Mouse (Mus musculus): ENCODE measurements around the gene Zfp607a.
"Not testable (repeated sequence)": the region's sequence is repeated elsewhere in the genome, so short reads cannot be mapped to it uniquely, and the experiment has no call there.

Gene Zfp607a

DNA sequence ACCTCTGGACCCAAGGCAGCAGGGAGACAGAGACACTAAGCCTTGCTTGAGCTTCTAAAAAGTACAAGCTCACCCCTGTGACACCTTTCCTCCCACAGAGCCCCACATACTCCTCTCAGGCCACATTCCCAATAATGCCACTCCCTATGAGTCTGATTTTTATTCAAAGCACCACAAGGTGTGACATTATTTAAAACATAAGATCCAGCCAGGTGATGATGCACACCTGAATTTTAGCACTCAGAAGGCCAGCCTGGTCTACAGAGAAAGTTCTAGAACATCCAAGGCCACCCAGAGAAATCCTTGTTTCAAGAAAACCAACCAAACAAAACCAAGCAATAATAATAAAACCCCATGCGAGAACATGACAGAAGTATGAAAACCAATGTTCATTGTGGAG, at the start of gene Zfp607a:
Zfp607a (plus strand) TSS at position 301 of the 400 bp plus-strand sequence.
- DNase-seq (ENCODE audit: extremely low spot score): no peak

DNA sequence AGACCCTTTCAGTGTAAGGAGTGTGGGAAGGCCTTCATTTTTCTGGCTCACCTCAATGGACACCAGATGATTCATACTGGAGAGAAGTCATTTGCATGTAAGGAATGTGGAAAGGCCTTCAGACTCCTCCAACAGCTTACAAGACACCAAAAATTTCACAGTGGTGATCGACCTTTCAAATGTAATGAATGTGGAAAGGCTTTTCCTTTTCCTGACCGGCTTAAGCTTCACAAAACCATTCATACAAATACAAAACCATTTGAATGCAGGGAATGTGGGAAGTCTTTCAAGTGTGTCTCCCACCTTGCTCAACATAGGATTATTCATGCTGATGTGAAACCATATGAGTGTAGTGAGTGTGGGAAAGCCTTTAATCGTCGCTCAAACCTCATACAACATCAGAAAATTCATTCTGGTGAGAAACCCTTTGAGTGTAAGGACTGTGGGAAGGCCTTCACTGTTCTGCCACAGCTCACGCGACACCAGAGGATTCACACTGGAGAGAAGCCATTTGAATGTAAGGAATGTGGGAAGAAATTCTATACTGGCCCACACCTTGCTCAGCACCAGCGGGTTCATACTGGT, 38.7 kb upstream of the Zfp607a start:
- DNase-seq (ENCODE audit: extremely low spot score): no peak

DNA sequence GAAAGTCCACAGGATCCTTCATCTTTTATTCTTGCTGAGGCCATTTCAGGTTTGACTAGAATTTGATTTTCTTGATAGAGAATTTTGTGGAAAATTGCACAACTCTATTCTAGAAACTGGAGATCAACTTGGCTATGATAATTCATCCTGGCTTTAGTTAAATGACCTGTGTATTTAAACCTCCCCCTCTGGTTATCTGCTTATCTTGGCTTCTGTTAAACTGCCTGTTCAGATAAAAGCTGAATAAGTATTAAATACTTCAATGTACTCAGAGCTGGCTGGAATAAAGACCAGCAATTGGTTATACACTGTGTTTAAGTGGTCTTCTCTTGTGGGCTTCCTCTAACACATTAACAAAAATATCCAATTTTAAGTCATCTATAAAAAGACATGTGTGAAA, 34.7 kb upstream of the Zfp607a start:
- DNase-seq (ENCODE audit: extremely low spot score): no peak

DNA sequence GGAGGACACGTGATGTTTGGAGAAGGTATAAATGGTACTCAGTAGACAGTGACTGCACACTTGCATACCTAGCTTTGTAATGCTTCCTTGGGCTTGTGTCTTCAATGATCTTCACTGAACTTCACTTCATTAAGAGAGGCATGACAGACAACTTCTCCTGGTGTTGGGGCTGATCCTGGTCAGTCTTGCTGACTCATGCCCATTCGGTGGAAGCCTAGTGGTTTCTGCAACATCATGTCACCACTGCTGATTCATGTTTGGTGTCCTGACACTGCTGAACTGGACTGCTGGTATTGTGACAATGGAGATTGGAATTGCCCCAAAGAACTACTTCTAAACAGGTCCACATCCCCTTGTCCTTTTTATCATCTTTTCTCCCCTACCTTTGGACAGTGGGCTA, 23.2 kb upstream of the Zfp607a start:
- DNase-seq (ENCODE audit: extremely low spot score): no peak

DNA sequence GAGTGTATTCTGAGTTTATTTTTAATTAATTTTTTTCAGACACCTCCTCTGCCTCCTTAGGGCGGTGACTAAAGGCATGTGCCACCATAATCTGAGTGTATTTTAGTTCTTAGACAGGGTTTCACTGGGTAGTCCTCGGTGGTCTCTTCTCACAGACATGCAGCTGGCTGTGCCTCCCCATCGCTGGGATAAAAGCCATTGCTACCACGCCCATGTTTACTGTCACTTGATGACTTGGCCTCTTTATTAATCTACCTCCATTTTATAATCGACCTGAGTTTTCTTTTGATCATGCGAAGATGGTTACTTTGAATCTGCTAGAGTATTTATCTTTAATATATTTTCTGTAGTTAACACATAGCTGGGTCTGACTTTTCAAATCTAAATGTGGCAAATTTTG, 19.4 kb upstream of the Zfp607a start:
- DNase-seq (ENCODE audit: extremely low spot score): no peak

DNA sequence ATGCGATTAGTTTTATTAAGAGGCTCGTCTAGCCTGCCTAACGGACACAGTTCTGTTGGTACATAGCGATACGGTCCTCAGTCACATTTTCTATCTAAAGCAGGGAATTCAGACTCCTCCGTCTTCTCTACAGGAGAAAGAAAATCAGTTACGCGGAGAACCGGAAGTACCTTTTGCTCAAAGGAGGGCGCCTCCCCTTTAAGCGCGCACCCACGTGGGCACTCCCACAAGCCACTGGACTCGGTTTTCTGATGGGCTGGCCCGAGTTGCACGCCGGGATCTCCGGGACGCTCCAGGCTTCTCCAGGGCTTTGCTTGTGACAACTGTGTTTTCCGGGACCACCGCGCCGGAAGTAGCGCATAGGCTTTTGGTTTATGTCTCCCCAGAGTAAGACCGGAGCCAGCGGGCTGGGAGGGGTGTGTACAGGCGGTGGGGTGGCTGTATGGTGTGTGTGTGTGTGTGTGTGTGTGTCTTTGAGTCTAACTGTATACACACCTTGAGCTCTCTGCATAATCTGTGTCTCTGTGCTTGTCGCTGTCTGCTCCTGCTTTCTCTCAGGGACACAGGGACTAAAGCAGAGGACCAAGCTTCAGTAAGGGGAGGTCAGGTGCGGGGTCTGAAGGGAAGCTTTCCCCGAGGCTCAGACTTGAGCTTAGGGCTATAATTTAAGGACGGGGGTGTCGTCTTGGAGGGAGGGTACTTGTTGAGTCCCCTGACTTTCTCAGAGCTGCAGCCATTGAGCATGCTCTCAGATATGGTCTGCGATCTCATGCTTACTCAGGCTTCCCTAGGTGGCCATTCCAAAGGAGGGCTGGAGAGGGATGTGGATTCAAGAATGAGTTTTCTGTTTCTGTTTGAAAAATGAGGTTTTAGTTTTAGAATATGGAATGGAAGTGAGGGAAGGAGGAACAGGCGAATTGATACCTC, 18.7 kb upstream of the Zfp607a start, which contains the start of gene Zfp59:
Zfp59 (plus strand) TSS at position 285 of the 927 bp plus-strand sequence.
- peak; percentile 87 for DNase-seq (ENCODE audit: extremely low spot score)

DNA sequence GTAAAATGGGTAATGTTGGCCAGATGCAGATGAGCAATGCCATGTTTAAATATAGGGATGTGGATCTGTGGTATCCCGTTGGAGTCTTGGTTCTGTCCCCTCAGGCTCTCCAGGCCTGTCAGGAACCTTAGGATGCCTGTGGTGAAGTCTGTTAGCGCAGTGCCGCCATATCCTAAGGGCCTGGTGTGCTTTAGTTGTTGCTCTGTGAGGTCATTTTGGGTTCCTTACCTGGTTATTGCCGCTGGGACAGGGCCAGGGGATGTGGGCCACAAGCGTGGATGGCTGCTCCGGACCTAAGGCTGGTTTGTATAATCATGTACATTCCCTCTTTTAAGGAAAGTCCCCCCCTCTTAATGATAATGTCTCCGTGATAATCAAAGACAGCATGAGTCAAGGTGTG, 17.7 kb upstream of the Zfp607a start:
- no peak for DNase-seq (ENCODE audit: extremely low spot score)

DNA sequence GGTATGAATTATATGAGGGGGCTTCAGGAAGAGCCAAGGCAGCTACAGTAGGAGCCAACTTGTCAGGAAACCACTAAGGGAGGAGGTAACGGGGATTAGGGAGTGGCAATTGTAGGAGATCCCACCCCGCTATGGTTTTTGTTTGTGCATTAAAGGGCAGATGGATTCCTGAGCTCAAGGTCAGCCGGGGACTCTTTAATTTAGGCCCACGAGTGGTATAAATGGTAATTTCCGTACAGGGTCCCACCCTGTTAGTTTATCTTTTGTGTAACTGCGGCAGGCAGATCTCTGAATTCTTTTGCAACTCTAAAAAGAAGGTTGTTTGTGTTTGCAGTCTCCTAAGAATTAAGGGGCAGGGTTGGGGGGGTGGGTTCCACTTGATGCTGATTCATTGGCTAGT, 17.2 kb upstream of the Zfp607a start:
- no peak for DNase-seq (ENCODE audit: extremely low spot score)

DNA sequence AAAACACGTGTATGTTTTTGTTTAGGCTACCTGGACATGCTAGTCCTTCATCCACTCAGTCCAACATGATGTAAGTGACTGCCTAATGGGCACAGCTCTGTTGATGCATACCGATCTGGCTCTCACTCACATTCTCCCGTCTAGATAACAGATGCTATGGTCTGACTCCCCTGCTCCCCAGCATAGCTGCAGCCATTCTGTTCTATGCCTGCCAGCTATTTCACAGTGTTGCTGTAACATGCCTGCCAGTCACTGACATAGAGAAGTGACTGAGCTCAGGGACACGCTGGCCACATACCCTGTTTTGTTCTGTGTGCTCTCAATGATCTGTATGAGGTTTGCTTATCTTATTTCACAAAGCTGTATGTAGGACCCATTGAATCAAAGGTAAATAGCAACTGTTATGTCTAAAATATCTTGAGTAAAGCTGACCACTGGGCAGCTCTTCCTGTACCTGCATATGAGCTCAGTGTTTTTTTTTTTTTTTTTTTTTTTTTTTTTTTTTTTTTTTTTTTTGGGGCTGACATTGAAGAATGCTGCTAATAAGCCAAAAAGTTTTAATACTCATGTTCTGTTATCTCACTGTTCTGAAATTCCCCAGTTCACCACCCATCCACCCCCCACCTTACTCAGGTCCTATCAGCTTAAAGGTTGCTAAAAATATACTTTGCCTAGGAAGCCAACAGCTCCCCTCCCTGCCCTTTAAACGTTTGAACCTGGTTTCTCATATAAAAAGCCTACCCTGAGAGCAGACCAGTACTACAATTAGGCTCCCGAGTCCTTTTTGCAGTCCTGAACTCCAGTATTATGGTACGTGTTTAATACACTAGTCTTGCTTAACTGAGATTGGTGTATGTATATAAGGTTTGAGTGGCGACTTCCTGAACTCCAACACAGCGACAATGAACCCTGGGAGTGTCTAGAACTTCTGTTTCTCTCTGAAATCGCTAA, 2.2 kb downstream of the Zfp607a start:
- DNase-seq (ENCODE audit: extremely low spot score): no peak

DNA sequence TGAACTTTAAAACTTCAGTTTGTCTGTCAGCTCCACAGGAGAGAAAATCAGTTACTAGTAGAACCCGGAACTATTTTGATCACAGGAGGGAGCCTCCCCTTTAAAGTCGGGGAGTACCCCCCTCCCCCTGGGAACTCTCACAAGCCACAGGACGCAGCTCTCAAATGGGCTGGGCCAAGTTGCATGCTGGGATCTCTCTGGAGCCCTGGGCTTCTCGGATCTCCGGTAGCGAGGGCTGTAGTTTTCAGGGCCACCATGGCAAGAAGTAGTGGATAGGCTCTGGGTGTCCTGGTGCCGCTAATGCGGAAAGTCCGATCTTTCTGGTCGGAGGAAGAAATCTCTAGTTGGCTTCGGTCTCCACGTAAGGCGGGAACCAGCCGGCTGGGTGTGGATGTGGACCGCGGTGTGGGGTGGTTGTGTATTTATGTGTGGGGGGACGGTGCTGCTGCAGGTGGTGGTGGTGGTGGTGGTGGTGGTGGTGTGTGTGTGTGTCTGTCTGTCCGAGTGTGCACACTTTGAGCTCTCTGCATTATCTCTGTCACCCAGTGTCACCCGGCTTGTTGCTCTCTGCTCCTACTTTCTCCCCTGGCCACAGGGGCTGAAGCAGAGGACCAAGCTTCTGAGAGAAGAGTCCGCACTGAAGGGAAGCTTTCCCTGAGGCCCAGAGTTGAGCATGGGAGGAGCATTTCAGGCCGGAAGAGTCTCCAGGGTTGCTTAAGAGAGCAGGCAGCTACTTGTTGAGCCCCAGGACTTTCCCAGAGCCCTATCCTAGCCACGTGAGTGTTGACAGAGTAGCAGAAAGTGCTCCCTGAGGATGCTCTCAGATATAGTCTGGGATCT, 3.3 kb downstream of the Zfp607a start:
- DNase-seq (ENCODE audit: extremely low spot score): peak; percentile 78

DNA sequence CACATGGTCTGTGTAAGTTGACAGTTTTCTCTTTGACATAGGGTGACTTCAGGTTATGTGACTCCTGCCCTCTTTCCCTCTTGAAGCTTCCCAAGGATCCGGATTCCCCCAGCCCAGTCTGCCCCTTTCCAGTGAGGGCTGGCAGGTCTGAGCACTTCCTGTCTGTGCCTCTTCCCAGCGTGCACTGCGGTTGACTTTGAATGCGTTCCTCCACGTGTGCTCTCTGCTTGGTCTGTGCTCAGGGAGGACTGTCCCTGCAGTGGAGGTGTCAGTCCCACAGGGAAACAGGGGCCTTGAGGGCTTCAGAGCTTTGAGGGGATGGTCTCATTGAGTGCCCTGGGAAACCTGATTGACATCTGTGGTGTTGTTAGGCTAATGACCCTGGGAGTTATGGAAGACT, 5.3 kb downstream of the Zfp607a start:
- not testable (repeated sequence) for DNase-seq (ENCODE audit: extremely low spot score)

DNA sequence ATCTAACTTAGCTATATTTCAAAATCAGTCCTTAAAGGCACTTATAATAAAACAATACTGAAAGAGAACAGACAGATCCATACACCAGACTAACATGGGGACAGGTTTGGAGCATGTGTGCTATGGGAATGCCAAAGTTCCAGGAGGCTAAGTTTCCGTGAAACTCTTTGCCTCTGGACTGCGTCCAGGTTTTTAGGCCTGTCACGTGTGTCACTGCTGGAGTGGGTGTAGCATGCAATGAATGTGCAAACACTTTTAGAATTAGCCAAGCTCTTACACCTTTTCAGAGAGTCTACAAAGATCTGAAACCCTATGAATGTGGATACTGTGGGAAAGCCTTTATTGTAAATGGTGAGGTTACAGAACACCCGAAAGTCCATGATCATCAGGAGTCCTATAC, 24.4 kb downstream of the Zfp607a start:
- no peak for DNase-seq (ENCODE audit: extremely low spot score)

DNA sequence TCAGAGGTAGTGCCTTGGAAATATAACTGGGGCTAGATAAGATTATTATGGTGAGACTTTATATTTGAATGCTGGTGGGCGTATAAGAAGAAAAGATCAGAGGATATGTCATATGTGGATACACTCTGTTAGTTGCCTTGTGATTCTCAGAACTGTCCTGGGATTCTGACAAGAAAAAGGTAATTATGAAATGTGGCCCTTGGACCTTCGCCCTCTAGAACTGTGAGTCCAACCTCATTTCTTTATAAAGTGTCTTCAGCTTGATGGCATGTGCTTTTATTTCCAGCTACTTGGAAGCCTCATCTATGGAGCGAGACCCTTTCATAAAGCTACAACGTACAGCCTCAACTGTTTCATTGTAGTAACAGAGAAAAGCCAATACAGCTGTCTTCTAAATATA, 43.3 kb downstream of the Zfp607a start:
- no peak for DNase-seq (ENCODE audit: extremely low spot score)

DNA sequence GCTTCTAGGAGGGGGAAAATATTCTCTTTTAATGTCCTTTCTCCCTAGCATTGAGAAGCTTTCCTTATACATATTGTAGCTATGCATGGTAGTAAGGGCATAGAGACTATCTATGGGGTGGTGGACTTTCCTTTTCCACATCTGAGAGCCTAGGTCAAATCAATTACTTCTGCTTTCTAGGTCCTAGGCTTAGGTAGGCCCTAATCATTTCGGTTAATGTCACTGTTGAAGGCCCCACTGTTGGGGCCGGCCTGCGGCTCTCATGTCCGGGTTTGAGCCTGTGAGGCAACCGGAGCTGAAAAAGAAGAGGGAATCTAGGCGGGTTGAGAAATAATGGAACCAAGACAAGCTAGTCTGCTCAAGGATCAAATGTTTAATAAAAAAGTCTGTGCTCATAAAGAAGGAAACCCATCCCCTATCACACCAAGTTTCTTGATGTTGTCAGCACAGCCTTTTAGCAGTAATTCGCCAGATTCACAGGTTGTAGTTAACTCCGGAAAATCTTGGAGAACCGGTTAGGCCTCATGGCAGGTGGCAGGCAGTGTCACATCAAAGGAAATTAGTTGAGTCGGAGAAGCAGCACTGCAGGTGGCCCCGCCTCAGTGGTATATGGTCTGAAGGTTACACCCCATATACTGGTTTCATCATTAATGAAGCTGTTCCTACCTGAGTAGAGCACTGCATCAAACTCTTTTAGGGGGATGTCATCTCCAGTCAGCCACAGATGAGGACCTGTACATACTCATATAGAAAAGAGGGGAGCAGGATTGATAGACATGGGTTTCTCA, 47.9 kb downstream of the Zfp607a start:
- no peak for DNase-seq (ENCODE audit: extremely low spot score)

DNA sequence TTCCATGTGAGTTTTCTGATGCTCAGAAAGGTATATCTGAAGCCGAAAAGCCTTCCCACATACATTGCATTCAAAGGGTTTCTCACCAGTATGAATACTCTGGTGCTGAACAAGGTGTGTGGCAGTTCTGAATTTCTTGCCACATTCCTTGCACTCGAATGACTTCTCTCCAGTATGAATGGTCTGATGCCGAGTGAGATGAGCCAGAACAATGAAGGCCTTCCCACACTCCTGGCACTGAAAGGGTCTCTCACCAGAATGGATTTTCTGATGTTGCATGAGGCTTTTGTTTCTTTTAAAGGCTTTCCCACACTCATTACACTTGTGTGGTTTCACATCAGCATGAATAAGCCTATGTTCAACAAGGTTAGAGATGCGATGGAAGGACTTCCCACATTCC, 53.6 kb downstream of the Zfp607a start:
- DNase-seq (ENCODE audit: extremely low spot score): not testable (repeated sequence)

DNA sequence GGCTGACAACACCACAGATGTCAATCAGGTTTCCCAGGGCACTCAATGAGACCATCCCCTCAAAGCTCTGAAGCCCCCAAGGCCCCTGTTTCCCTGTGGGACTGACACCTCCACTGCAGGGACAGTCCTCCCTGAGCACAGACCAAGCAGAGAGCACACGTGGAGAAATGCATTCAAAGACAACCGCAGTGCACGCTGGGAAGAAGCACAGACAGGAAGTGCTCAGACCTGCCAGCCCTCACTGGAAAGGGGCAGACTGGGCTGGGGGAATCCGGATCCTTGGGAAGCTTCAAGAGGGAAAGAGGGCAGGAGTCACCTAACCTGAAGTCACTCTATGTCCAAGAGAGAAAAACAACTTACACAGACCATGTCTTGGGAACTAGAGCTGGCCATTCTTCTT, 69.7 kb downstream of the Zfp607a start:
- not testable (repeated sequence) for DNase-seq (ENCODE audit: extremely low spot score)

DNA sequence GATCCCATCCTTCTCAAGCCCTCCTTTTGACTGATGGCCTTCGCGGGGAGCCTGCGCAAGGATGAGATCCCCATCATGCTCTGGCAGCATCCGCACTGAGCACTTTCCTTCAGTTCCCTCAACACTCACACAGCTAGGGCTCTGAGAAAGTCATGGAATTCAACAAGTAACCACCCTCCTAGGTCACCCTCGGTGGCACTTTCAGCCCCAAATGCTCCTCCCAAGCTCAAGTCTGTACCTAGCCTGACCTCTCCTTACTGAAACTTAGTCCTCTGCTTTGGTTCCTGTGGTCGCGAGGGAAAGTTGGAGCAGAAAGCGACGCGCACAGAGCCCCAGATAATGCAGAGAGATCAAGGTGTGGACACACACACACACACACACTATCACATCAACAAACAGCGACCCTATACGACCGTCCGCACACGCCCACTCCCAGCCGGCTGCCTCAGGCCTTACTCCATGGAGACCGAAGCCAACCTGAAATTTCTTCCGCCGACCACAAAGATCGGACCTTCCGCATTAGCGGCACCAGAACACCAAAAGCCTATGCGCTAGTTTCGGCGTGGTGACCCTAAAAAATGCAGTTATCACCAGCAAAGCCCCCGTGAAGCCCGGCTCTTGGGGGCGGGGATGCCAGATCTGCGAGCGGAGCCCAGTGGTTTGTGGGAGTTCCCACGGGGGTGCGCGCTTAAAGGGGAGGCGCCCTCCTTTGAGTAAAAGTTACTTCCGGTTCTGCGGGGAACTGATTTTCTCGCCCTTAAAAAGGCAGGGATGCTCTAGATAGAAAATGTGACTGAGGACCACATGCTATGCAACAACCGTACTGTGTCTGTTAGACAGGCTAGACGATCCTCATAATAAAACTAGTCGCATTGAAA, 71.7 kb downstream of the Zfp607a start, which contains the start of gene Zfp974:
Zfp974 (minus strand) TSS at position 643 of the 878 bp plus-strand sequence.
- peak; percentile 77 for DNase-seq (ENCODE audit: extremely low spot score)

Data from embryo, embryonic 9.5 days (tissue).